Mouse (Mus musculus) forebrain, embryonic 15.5 days (tissue): ENCODE measurements at regions not wholly inside any gene's neighbourhood (a gene's known extent, or its start where the extent isn't known, plus 50 kb on each side); places are given as distances from the start of the nearest gene placed in this dataset.

Source experiments
- ATAC-seq: fragments of 200-750 bp; cut with Nextera tagmentation; replicated peaks from 2 replicates; pipeline ENCODE4 v1.8.0; 2017; ENCODE audit warnings: mild to moderate bottlenecking, moderate TSS enrichment, moderate library complexity
- H3K27ac ChIP-seq: fragments of 300-500 bp; sonication (generic); replicated peaks from 2 replicates; pipeline ENCODE4 v1.5.1; 2015; ENCODE audit warnings: mild to moderate bottlenecking, inconsistent platforms
- H3K27me3 ChIP-seq: fragments of 300-500 bp; sonication (generic); 2 replicates; pipeline ENCODE4 v1.6.1; 2015; ENCODE audit warnings: inconsistent platforms
- H3K36me3 ChIP-seq: fragments of 300-500 bp; sonication (generic); 2 replicates; pipeline ENCODE4 v1.6.1; 2015; ENCODE audit warnings: mild to moderate bottlenecking, inconsistent platforms
- H3K4me1 ChIP-seq: fragments of 300-500 bp; sonication (generic); 2 replicates; pipeline ENCODE4 v1.6.1; 2015; ENCODE audit warnings: inconsistent platforms
- H3K4me2 ChIP-seq: fragments of 300-500 bp; sonication (generic); replicated peaks from 2 replicates; pipeline ENCODE4 v1.6.1; 2015; ENCODE audit warnings: mild to moderate bottlenecking, inconsistent platforms
- H3K4me3 ChIP-seq: fragments of 300-500 bp; sonication (generic); 2 replicates; pipeline ENCODE4 v1.5.1; 2015; ENCODE audit warnings: mild to moderate bottlenecking, inconsistent platforms
- H3K9ac ChIP-seq: fragments of 300-500 bp; sonication (generic); replicated peaks from 2 replicates; pipeline ENCODE4 v1.6.1; 2015; ENCODE audit warnings: mild to moderate bottlenecking, inconsistent platforms
- H3K9me3 ChIP-seq: fragments of 300-500 bp; sonication (generic); 2 replicates; pipeline ENCODE4 v1.6.1; 2016; ENCODE audit warnings: inconsistent platforms
- WGBS: fragments of 180-500 bp; shearing (Covaris S2); methylation state at CpG from one replicate; pipeline ENCODE4 v1.1.7; 2015; ENCODE audit warnings: mixed read lengths; 5-methylcytosine and 5-hydroxymethylcytosine counted together

GRCm38 (mm10) chr10:39229233-39229632, 65.6 kb upstream of the Ccn6 start:
- WGBS: 95% methylated on average over 4 of the region's 4 CpGs
- H3K4me2 ChIP-seq: no peak overlapping the region
- no peak overlapping the region for H3K4me3 ChIP-seq
- H3K9ac ChIP-seq: no peak overlapping the region
- H3K27me3 ChIP-seq: no peaks in the 10 kb centered on the region
- H3K9me3 ChIP-seq: no peaks in the 10 kb centered on the region
- ATAC-seq: no peak
- H3K36me3 ChIP-seq: no peaks in the 10 kb centered on the region
- H3K27ac ChIP-seq: no peak overlapping the region
- peaks cover 19% of the 10 kb centered on the region for H3K4me1 ChIP-seq

- no peaks in the 10 kb centered on the region for H3K9me3 ChIP-seq
- peak overlapping the region; percentile 31; the same call in 1 of the 2 replicates for H3K9ac ChIP-seq
- peak overlapping the region; percentile 39 for H3K4me2 ChIP-seq
- H3K36me3 ChIP-seq: no peaks in the 10 kb centered on the region
- no peak for ATAC-seq
- 21% methylated on average over 5 of the region's 5 CpGs for WGBS
- peaks cover 19% of the 10 kb centered on the region for H3K4me1 ChIP-seq
- no peaks in the 10 kb centered on the region for H3K27me3 ChIP-seq
- H3K27ac ChIP-seq: peak overlapping the region; percentile 70
- 0 out of 2 replicates have a peak overlapping the region, but pooled peaks have one; percentile 12 for H3K4me3 ChIP-seq
These were observed 64.4 kb upstream of the Ccn6 start for GRCm38 (mm10) chr10:39228027-39228426.

- peak overlapping the region; percentile 12; the same call in 1 of the 2 replicates for H3K4me3 ChIP-seq
- peaks cover 19% of the 10 kb centered on the region for H3K4me1 ChIP-seq
- H3K36me3 ChIP-seq: no peaks in the 10 kb centered on the region
- H3K27ac ChIP-seq: peak overlapping the region; percentile 70
- ATAC-seq: peak; percentile 70
- H3K9me3 ChIP-seq: no peaks in the 10 kb centered on the region
- no peaks in the 10 kb centered on the region for H3K27me3 ChIP-seq
- WGBS: 8% methylated on average over 13 of the region's 13 CpGs
- peak overlapping the region; percentile 39 for H3K4me2 ChIP-seq
- H3K9ac ChIP-seq: peak overlapping the region; percentile 31; the same call in 1 of the 2 replicates
These were observed 63.9 kb upstream of the Ccn6 start for GRCm38 (mm10) chr10:39227499-39227942.

DNA sequence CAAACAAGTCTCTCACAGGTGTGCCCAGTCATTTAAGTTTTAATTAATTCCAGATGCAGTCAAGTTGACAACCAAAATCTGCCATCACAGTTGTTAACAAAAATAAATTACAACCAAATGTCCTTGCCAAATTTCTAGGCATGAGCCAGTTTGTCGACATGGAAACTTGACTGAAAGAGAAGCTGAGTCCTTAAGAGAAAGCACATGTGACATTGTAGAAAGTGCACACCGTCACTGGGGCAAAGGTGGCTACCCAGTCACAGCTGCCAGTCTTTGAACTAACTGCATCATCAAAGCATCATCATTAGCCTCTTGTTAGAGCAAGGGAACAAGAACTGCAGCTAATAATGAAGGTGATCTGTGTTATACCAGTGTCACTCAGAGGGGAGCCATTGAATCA, 62.9 kb upstream of the Ccn6 start:
- no peaks in the 10 kb centered on the region for H3K36me3 ChIP-seq
- H3K4me2 ChIP-seq: no peak overlapping the region
- no peak overlapping the region for H3K4me3 ChIP-seq
- no peak for ATAC-seq
- H3K4me1 ChIP-seq: peaks cover 19% of the 10 kb centered on the region
- WGBS: 39% methylated on average over 2 of the region's 2 CpGs
- no peaks in the 10 kb centered on the region for H3K9me3 ChIP-seq
- H3K9ac ChIP-seq: no peak overlapping the region
- H3K27me3 ChIP-seq: no peaks in the 10 kb centered on the region
- no peak overlapping the region for H3K27ac ChIP-seq

DNA sequence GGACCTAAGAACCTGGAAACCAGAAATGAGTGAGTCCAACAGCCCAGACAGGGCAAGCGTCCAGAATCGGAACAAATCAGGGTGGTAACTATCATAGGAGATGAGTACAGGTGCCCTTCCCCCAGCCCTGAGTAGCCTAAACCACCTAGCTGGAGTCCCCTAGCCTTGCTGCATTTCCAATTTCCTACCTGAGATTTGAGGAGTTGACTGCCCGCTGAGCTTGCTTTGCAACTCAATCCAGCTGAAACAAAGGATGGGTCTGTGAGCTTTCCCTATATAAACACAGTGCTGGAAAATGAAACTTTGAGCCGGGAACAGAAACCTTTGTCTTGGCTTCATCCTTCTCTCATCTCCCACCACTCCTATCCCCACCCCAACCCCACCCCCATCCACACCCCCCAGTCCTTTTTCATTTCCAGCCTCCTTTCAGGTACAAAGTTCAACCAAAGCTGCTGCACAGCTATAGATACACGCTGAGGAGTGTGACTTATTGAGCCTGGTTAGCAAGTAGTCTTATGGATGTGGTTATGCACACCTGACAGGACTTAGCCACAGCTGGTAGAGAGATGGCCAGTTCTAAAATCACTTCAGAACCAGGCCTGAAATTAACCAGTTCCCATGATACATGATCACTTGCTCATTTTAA, 61.0 kb upstream of the Ccn6 start:
- Histone ChIP-seq H3K4me1 (peaks cover 19% of the 10 kb centered on the region), H3K36me3 (no peaks in the 10 kb centered on the region), H3K9me3 (no peaks in the 10 kb centered on the region), H3K9ac (no peak overlapping the region), H3K27ac (no peak overlapping the region), H3K4me3 (no peak overlapping the region), H3K4me2 (no peak overlapping the region), H3K27me3 (no peaks in the 10 kb centered on the region)
- ATAC-seq: no peak
- 46% methylated on average over 5 of the region's 5 CpGs for WGBS

DNA sequence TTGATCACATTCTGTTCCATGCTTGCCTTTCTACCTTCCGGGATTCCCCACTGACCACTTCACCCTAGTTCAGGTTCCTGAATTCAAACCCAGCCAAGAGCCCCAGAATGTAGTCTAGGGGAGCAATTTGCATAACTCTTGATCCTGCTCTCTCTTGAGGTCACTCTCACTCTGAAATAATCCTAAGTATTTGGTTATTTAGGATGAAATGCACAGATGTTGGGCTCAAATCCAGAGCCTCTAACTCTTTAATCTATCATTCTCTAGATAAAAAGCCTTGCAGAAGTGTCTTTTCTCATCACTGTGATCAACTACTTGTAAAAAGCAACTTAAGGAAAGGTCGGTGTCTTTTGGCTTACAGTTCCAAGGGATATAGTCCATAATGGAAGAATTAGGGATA, 57.4 kb upstream of the Ccn6 start:
- no peak overlapping the region for H3K4me2 ChIP-seq
- no peak overlapping the region for H3K4me3 ChIP-seq
- H3K36me3 ChIP-seq: no peaks in the 10 kb centered on the region
- H3K27ac ChIP-seq: no peak overlapping the region
- no peak for ATAC-seq
- 91% methylated on average over 2 of the region's 2 CpGs for WGBS
- H3K9me3 ChIP-seq: no peaks in the 10 kb centered on the region
- H3K27me3 ChIP-seq: no peaks in the 10 kb centered on the region
- no peak overlapping the region for H3K9ac ChIP-seq
- no peaks in the 10 kb centered on the region for H3K4me1 ChIP-seq

GRCm38 (mm10) chr10:39219366-39219765, 55.8 kb upstream of the Ccn6 start:
- H3K4me2 ChIP-seq: no peak overlapping the region
- H3K27me3 ChIP-seq: no peaks in the 10 kb centered on the region
- H3K9me3 ChIP-seq: no peaks in the 10 kb centered on the region
- H3K27ac ChIP-seq: no peak overlapping the region
- no peaks in the 10 kb centered on the region for H3K36me3 ChIP-seq
- H3K4me1 ChIP-seq: no peaks in the 10 kb centered on the region
- WGBS: 82% methylated on average over 2 of the region's 2 CpGs
- no peak overlapping the region for H3K4me3 ChIP-seq
- no peak for ATAC-seq
- H3K9ac ChIP-seq: no peak overlapping the region

GRCm38 (mm10) chr10:39218151-39218550, 54.6 kb upstream of the Ccn6 start:
- no peak overlapping the region for H3K9ac ChIP-seq
- no peaks in the 10 kb centered on the region for H3K27me3 ChIP-seq
- no peak overlapping the region for H3K27ac ChIP-seq
- H3K4me3 ChIP-seq: no peak overlapping the region
- no peaks in the 10 kb centered on the region for H3K36me3 ChIP-seq
- no peaks in the 10 kb centered on the region for H3K4me1 ChIP-seq
- no peak for ATAC-seq
- WGBS: 91% methylated on average over 5 of the region's 5 CpGs
- H3K4me2 ChIP-seq: no peak overlapping the region
- H3K9me3 ChIP-seq: no peaks in the 10 kb centered on the region

- Histone ChIP-seq H3K4me3 (no peak overlapping the region), H3K27ac (no peak overlapping the region), H3K9me3 (peaks cover under 1% of the 10 kb centered on the region; the same call in 1 of the 2 replicates), H3K36me3 (no peaks in the 10 kb centered on the region), H3K9ac (no peak overlapping the region), H3K27me3 (no peaks in the 10 kb centered on the region), H3K4me1 (no peaks in the 10 kb centered on the region), H3K4me2 (no peak overlapping the region)
- 92% methylated on average over 14 of the region's 14 CpGs for WGBS
- no peak for ATAC-seq
These were observed 52.7 kb upstream of the Ccn6 start for GRCm38 (mm10) chr10:39216142-39216904.

DNA sequence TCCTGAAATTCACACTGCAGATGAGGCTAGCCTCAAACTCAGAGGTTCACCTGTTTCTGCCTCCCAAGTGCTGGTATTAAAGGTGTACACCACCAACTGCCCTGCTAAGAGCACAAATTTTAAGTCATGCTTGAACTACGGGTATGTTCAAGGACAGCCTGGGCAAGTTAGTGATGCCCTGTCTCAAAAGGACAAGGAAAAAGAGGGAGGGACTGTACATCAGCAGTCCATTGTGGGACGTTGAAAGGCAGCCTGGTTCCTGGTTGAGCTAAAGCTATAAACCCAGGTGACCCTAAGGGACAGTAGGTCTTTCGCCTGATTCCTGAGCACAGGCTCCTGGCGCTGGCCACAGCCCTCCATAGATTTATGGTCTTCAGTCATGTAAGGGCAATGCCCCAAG, 51.0 kb upstream of the Ccn6 start:
- ATAC-seq: no peak
- Histone ChIP-seq H3K4me1 (peaks cover 8% of the 10 kb centered on the region), H3K9ac (no peak overlapping the region), H3K9me3 (peaks cover 6% of the 10 kb centered on the region; the same call in 1 of the 2 replicates), H3K4me3 (no peak overlapping the region), H3K4me2 (no peak overlapping the region), H3K27ac (no peak overlapping the region), H3K27me3 (no peaks in the 10 kb centered on the region), H3K36me3 (no peaks in the 10 kb centered on the region)
- 94% methylated on average over 4 of the region's 4 CpGs for whole genome bisulfite sequencing
